Mouse (Mus musculus) naive thymus-derived CD4-positive, alpha-beta T cell, adult 2 months (primary cell): ENCODE measurements at regions not wholly inside any gene's neighbourhood (a gene's known extent, or its start where the extent isn't known, plus 50 kb on each side); places are given as distances from the start of the nearest gene placed in this dataset.
"Not testable (repeated sequence)": the region's sequence is repeated elsewhere in the genome, so short reads cannot be mapped to it uniquely, and the experiment has no call there.

Experiments used
- DNase-seq: peaks from one replicate; pipeline ENCODE4 v3.0.0-alpha.2; 2011; ENCODE audit warnings: low read depth

GRCm38 (mm10) chrX:50675356-50675755 lies 165.5 kb upstream of the Stk26 start:
- peak; percentile 64 for DNase-seq

GRCm38 (mm10) chrX:50657835-50658565 lies 182.8 kb upstream of the Stk26 start:
- DNase-seq, result peak; percentile 61

- no peak for DNase-seq
Measured at GRCm38 (mm10) chrX:50657180-50657834, 183.5 kb upstream of the Stk26 start.

- not testable (repeated sequence) for DNase-seq
Measured at GRCm38 (mm10) chrX:50655380-50655779, 185.5 kb upstream of the Stk26 start.

- no peak for DNase-seq
Measured at GRCm38 (mm10) chrX:50641347-50641746, 199.5 kb upstream of the Stk26 start.

- no peak for DNase-seq
Measured at GRCm38 (mm10) chrX:50635634-50636033, 205.2 kb upstream of the Stk26 start.

- DNase-seq, result peak; percentile 39
Measured at GRCm38 (mm10) chrX:50634842-50635615, 205.8 kb upstream of the Stk26 start.

- DNase-seq, result no peak
Measured at GRCm38 (mm10) chrX:50632536-50632935, 204.2 kb upstream of the Olfr1324 start.

- DNase-seq, result no peak
Measured at GRCm38 (mm10) chrX:50625336-50625735, 197.0 kb upstream of the Olfr1324 start.

- DNase-seq, result no peak
Measured at GRCm38 (mm10) chrX:50622984-50623455, 194.7 kb upstream of the Olfr1324 start.

- DNase-seq, result no peak
Measured at GRCm38 (mm10) chrX:50620909-50621308, 192.6 kb upstream of the Olfr1324 start.

- peak; percentile 32 for DNase-seq
Measured at GRCm38 (mm10) chrX:50619919-50620318, 191.6 kb upstream of the Olfr1324 start.

- no peak for DNase-seq
Measured at GRCm38 (mm10) chrX:50618936-50619335, 190.6 kb upstream of the Olfr1324 start.

- DNase-seq, result not testable (repeated sequence)
Measured at GRCm38 (mm10) chrX:50616920-50617319, 188.6 kb upstream of the Olfr1324 start.

- DNase-seq, result not testable (repeated sequence)
Measured at GRCm38 (mm10) chrX:50614874-50615273, 186.6 kb upstream of the Olfr1324 start.

GRCm38 (mm10) chrX:50614367-50614766 lies 186.1 kb upstream of the Olfr1324 start:
- not testable (repeated sequence) for DNase-seq

GRCm38 (mm10) chrX:50611765-50612591 lies 183.7 kb upstream of the Olfr1324 start:
- peak; percentile 27 for DNase-seq

GRCm38 (mm10) chrX:50608141-50608540 lies 179.8 kb upstream of the Olfr1324 start:
- DNase-seq, result not testable (repeated sequence)

GRCm38 (mm10) chrX:50607636-50608035 lies 179.3 kb upstream of the Olfr1324 start:
- DNase-seq, result peak; percentile 82

GRCm38 (mm10) chrX:50605517-50605916 lies 177.2 kb upstream of the Olfr1324 start:
- peak; percentile 29 for DNase-seq

- DNase-seq, result peak; percentile 15
Measured at GRCm38 (mm10) chrX:50604995-50605394, 176.7 kb upstream of the Olfr1324 start.

- DNase-seq, result peak; percentile 34
Measured at GRCm38 (mm10) chrX:50602881-50603280, 174.6 kb upstream of the Olfr1324 start.
